Mouse (Mus musculus): ENCODE data around the gene Cgrrf1. TPM values are rescaled to one million over a fixed set of nuclear protein-coding genes. Genes with fewer than 3 reads are reported as not detected.

Gene Cgrrf1
- polyA plus RNA-seq, 1 experiment from 2014 or later, result 24.4 TPM

DNA sequence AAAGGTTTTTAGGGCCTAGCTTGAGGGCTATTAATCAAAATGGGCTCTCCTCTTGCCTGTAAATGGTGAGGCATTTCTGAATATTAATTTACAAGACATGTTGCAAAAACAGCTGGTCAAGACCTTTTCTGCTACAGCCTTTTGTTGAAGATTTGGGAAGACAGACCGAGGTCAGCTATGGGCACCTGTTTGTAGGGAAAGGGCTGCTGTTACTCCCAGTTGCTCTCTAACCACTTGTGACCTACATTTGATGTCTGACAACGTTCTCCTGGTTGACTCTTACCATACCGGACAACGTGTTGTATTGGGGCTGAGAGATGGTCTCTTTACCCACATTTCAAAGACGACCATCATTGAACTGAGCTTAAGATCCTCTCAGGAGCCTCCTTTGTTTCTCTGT is 66.0 kb downstream of the Cgrrf1 start:
- DNase-seq (ENCODE audit: low spot score), result no peak
- no peak overlapping the region for H3K4me3 ChIP-seq (ENCODE audit: low read depth, low read length)
- 78% methylated on average over 5 of the region's 5 CpGs for WGBS
- no peaks in the 10 kb centered on the region for H3K9me3 ChIP-seq (ENCODE audit: control insufficient read depth, low read length)
- no peaks in the 10 kb centered on the region for H3K27me3 ChIP-seq (replicated peaks; ENCODE audit: control insufficient read depth, insufficient read depth, low read length)
- H3K4me1 ChIP-seq (replicated peaks; ENCODE audit: control insufficient read depth, insufficient read depth, low read length), result no peaks in the 10 kb centered on the region
- H3K9ac ChIP-seq (ENCODE audit: low read depth, low read length), result no peak overlapping the region
- no peak overlapping the region for H3K27ac ChIP-seq (ENCODE audit: low read depth, low read length)
- H3K36me3 ChIP-seq (ENCODE audit: control insufficient read depth, insufficient read depth, low read length), result no peaks in the 10 kb centered on the region
- ATAC-seq (replicated peaks; ENCODE audit: low FRiP score), result no peak
- H3K4me2 ChIP-seq, result no peak overlapping the region

DNA sequence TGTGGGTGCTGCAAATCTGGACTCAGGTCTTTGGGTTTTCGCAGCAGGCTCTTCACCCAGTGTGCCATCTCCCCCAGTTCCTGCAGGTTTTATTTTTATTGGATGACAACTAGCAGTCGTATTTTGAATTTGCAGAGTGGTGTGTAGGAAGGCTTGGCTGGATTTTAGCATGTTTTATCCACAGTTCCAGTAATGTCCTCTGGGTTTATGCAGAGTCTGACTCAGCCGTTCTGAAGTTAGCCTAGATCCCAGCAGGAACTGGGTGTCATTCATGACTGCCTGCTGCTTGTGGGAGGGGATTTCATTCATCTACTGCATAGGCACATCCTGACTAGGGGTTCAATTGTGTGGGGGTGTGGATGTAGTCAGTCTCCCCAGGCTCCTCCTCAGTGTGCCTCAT is 66.7 kb downstream of the Cgrrf1 start:
- H3K27ac ChIP-seq (ENCODE audit: low read depth, low read length), result no peak overlapping the region
- H3K4me1 ChIP-seq (replicated peaks; ENCODE audit: control insufficient read depth, insufficient read depth, low read length), result no peaks in the 10 kb centered on the region

DNA sequence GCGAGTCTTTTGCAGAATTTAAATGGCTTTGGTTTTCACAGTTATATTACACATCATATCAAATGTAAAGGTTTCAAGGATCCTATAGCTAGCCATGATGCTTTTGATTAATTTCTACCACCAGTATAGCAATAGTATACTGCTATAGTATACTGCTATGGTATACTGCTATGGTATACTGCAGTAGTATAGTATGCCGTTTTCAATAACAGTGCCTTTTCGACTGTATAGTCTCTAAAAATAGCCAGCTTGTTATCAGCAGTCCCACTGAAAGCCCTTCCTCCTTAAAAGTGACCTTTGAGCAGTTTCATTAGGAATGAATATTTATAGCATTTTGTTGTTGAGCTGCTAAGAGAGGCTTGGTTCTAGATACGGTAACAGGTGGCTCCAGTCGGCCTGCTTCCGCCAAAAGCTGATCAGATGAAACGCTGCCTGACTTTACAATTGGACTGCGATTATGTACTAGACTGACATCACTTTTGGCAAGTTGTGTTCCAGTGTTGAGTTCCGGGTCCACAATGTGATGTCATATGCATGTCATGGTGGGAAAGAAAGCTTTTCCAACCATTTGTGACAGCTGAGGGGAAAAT is 70.7 kb downstream of the Cgrrf1 start:
- no peaks in the 10 kb centered on the region for H3K4me1 ChIP-seq (replicated peaks; ENCODE audit: control insufficient read depth, insufficient read depth, low read length)
- no peak overlapping the region for H3K27ac ChIP-seq (ENCODE audit: low read depth, low read length)
- H3K4me2 ChIP-seq, result no peak overlapping the region
- no peaks in the 10 kb centered on the region for H3K36me3 ChIP-seq (ENCODE audit: control insufficient read depth, insufficient read depth, low read length)
- no peak for DNase-seq (ENCODE audit: low spot score)
- no peak overlapping the region for H3K4me3 ChIP-seq (ENCODE audit: low read depth, low read length)
- 81% methylated on average over 9 of the region's 9 CpGs for WGBS
- no peak for ATAC-seq (replicated peaks; ENCODE audit: low FRiP score)
- no peaks in the 10 kb centered on the region for H3K9me3 ChIP-seq (ENCODE audit: control insufficient read depth, low read length)
- 0 out of 2 replicates have a peak, but pooled peaks cover 2% of the 10 kb centered on the region for H3K27me3 ChIP-seq (replicated peaks; ENCODE audit: control insufficient read depth, insufficient read depth, low read length)
- no peak overlapping the region for H3K9ac ChIP-seq (ENCODE audit: low read depth, low read length)

More for the DNA sequence above, 66.7 kb downstream of the Cgrrf1 start:
- ATAC-seq (replicated peaks; ENCODE audit: low FRiP score) (no peak), DNase-seq (ENCODE audit: low spot score) (no peak)
- Histone ChIP-seq H3K9me3 (ENCODE audit: control insufficient read depth, low read length) (no peaks in the 10 kb centered on the region), H3K27me3 (replicated peaks; ENCODE audit: control insufficient read depth, insufficient read depth, low read length) (no peaks in the 10 kb centered on the region), H3K36me3 (ENCODE audit: control insufficient read depth, insufficient read depth, low read length) (no peaks in the 10 kb centered on the region), H3K4me2 (no peak overlapping the region), H3K9ac (ENCODE audit: low read depth, low read length) (no peak overlapping the region), H3K4me3 (ENCODE audit: low read depth, low read length) (no peak overlapping the region)
- WGBS, result 66% methylated on average over 3 of the region's 3 CpGs

Other genes with a start within 250 kb of the Cgrrf1 start
- gene Cdkn3, start 71.6 kb upstream of the Cgrrf1 start, polyA plus RNA-seq (2014; fragmentation: Nextera tagmentation; extraction: Ambion mirVana), result 63.6 and 66.0 TPM in 2 replicates
- gene Cnih1, start 43.7 kb upstream of the Cgrrf1 start, polyA plus RNA-seq (2014; fragmentation: Nextera tagmentation; extraction: Ambion mirVana), result 165 and 171 TPM in 2 replicates
- gene Gmfb, start 9.9 kb upstream of the Cgrrf1 start, polyA plus RNA-seq (2014; fragmentation: Nextera tagmentation; extraction: Ambion mirVana), result 71.2 and 78.2 TPM in 2 replicates
- 0.75 and 1.1 TPM in 2 replicates for gene Samd4, start 50.7 kb downstream of the Cgrrf1 start, polyA plus RNA-seq (2014; fragmentation: Nextera tagmentation; extraction: Ambion mirVana)

Measured in liver, embryonic 11.5 days (tissue).